Comparison of ENCODE assay signal across 22 mouse cellular contexts in genomic region chr9:86315700-86316099, GRCm38 (mm10).
"Had no signal": no experiment of that assay in that cellular context is flagged by ENCODE, and none has a peak within 500 bp of the region (broad histone marks: within the 10 kb centered on the region; RNA-seq: fewer than 3 reads in every experiment).

No protein-coding gene starts in this region.

- H3K4me2 ChIP-seq: heart, embryonic 12.5 days; hindbrain, embryonic 13.5 days; hindbrain, embryonic 15.5 days; kidney, embryonic 15.5 days; limb, embryonic 13.5 days; limb, embryonic 15.5 days had no signal

- H3K36me3 ChIP-seq: heart, embryonic 10.5 days; heart, embryonic 12.5 days; hindbrain, embryonic 13.5 days; hindbrain, embryonic 15.5 days; kidney, embryonic 15.5 days; limb, embryonic 13.5 days; limb, embryonic 15.5 days had no signal

- H3K4me3 ChIP-seq: heart, embryonic 10.5 days; heart, embryonic 12.5 days; hindbrain, embryonic 13.5 days; hindbrain, embryonic 15.5 days; kidney, embryonic 15.5 days; limb, embryonic 13.5 days; limb, embryonic 15.5 days had no signal

- DNase-seq: gastrocnemius, postnatal 14 days; gastrocnemius, postnatal 36 days; heart, adult 18-20 months; heart, postnatal 10 days; kidney, adult 11 months; kidney, adult 2 months; kidney, adult 9 months; kidney, postnatal 14 days; kidney, postnatal 36 days; layer of hippocampus, adult 9-11 months; layer of hippocampus, postnatal 36 days; left cerebral cortex, postnatal 4 days had no signal

- H3K27me3 ChIP-seq: heart, embryonic 12.5 days; hindbrain, embryonic 13.5 days; hindbrain, embryonic 15.5 days; kidney, embryonic 15.5 days; limb, embryonic 13.5 days; limb, embryonic 15.5 days had no signal

- ATAC-seq: hindbrain, postnatal 0 days; intestine, embryonic 16.5 days had no signal

- H3K9me3 ChIP-seq: heart, embryonic 10.5 days; hindbrain, embryonic 13.5 days; limb, embryonic 15.5 days had no signal

- H3K27ac ChIP-seq: heart, embryonic 10.5 days; hindbrain, embryonic 13.5 days; hindbrain, embryonic 15.5 days; hindbrain, postnatal 0 days; kidney, embryonic 15.5 days; kidney, postnatal 0 days; limb, embryonic 13.5 days; limb, embryonic 15.5 days had no signal

- H3K4me1 ChIP-seq: heart, embryonic 10.5 days; heart, embryonic 12.5 days; hindbrain, embryonic 13.5 days; hindbrain, embryonic 15.5 days; kidney, embryonic 15.5 days; limb, embryonic 13.5 days; limb, embryonic 15.5 days had no signal

- H3K9ac ChIP-seq: heart, embryonic 12.5 days; hindbrain, embryonic 13.5 days; hindbrain, embryonic 15.5 days; kidney, embryonic 15.5 days; limb, embryonic 13.5 days; limb, embryonic 15.5 days had no signal
